Mouse (Mus musculus): ENCODE measurements around the gene Slc37a1.
"Not testable (repeated sequence)": the region's sequence is repeated elsewhere in the genome, so short reads cannot be mapped to it uniquely, and the experiment has no call there.

Slc37a1 gene

DNA sequence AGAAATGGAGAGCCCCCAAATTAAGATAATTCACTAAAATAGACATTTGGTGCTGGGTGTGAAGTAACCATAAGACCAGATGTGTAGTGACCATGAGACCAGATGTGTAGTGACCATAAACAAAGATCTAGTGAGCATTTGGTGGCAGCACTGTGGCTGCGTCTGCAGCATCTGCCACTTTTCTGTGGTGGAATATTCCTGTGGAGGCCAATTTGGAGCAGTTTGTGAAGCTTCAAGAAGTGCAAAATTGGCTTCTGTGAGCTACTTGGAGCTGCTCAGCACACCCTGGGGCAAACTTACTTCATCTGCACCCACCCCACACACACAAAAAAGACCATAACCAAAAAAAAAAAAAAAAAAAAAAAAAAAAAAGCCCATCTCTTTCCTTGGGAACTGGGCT, 18.6 kb upstream of the Slc37a1 start:
- DNase-seq (ENCODE audit: low read depth, low spot score): no peak

DNA sequence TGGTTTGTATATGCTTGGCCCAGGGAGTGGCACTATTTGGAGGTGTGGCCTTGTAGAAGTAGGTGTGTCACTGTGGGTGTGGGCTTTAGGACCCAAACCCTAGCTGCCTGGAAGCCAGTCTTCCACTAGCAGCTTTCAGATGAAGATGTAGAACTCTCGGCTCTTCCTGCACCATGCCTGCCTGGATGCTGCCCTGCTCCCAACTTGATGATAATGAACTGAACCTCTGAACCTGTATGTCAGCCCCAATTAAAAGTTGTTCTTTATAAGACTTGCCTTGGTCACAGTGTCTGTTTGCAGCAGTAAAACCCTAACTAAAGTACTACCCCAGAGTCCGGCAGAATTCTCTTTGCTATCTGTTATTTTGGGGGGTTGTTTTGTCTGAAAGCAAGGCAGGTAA, 16.8 kb upstream of the Slc37a1 start:
- no peak for DNase-seq (ENCODE audit: low read depth, low spot score)

DNA sequence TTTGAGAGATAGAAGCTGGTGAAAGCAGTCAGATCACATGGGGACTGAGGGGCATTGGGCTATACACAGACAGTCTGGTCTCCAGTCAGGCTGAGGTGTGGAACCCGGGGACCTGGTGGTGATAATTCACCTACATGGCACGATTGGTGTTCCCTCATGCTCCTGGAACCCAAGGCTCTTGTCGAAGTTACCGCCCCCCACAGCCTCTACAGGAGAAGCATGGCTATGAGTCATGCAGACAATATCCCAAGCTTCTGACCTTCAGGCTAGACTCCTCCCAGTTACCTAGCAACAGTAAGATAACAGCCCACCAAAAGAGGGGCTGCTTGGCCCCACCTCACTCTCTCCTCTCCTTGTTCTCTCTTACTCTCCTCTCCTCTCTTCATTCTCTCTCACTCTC, 16.3 kb upstream of the Slc37a1 start:
- no peak for DNase-seq (ENCODE audit: low read depth, low spot score)

DNA sequence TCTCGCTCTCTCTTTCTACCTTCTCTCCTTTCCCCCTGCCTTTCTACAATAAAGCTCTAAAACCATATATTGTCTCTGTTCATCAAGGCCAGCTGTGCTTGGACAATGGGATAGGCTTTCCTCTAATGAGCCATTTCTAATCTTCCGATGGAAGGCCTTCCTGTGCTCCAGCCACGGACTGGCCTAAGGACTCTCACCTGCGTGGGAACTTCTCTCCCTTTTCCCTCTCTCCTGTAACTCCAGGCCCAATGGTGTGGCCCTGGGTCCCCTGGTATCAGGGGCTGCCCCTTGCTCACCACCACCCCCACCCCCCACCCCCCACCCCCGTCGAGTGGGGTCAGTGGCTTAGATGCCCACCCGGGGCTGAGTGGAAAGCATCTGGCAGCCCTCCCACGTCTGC, 15.9 kb upstream of the Slc37a1 start:
- not testable (repeated sequence) for DNase-seq (ENCODE audit: low read depth, low spot score)

DNA sequence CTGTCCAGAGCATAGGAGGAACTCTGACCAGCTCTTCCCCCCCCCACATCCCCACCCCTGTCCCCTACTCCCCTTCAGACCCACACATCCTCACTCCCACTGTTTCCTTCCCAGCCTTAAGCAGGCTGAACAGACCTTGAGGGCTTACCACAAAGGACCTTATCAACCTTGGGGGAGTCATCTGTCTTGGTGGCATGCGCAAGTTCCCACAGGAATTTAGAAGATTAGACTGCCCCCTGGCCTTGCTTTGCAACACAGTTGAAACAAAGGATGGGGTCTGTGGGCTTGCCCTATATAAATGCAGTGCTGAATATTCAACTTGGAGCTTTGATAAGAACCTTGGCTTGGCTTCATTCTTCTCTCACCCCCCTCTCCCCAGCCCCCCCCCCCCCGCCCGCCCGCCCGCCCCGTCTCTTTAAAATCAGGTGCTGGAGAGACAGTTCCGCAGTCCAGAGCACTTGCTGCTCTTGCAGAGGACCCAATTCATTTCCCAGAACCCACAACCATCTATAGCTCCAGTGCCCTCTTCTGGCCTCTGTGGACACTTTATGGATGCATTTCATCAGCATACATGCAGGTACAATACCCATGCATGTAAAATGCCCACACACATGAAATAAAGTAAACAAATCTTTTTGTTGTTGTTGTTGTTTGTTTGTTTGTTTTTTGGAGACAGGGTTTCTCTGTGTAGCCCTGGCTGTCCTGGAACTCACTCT, 15.3 kb upstream of the Slc37a1 start:
- DNase-seq (ENCODE audit: low read depth, low spot score): no peak

DNA sequence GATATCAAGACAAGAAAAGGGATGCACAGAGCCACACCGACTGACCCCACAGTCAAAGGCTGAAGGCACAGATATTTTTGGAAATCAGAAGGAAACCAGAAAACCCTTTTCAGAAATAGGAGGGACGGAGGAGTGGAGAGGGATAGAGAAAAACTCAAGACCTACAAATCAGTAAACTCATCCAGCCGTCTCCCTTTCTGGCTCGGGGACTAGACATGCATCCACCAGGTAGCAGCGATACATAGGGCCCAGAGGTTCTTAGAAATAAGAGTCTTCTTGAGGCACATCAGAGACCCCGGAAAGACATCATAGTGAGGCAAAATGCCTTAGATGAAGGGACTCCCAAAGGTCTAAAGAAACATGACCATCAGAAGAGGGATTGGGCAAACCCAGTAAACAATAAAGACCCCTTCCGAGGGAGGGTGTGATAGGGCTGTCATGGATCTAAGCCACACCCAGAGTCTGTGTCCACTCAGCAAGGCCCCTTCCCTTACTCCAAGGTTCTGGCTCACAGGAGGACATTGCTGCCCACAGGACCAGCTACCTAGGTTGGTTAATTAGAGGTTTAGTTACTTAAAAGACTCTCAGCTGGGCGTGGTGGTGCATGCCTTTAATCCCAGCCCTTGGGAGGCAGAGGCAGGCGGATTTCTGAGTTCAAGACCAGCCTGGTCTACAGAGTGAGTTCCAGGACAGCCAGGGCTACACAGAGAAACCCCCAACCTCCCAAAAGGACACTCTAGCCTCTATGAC, 14.0 kb upstream of the Slc37a1 start:
- no peak for DNase-seq (ENCODE audit: low read depth, low spot score)

DNA sequence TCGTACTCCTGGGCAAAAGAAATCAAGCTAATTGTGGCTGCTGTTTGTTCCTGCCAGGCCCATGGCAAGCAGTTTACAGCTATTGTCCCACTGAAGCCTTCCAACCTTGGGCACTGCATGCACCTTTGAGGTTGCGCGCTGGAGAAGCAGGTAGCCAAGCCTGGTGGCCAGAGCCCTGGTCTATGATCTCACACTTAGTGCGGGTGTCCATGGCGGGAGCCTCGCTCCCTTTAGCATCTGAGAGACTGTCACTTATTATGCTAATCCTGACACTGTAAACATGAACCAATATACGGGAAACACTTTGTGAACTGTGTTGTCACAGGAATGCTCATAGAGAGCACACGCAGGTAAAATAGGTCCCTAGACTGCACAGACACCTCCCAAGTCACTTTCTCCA, 13.0 kb upstream of the Slc37a1 start:
- no peak for DNase-seq (ENCODE audit: low read depth, low spot score)

DNA sequence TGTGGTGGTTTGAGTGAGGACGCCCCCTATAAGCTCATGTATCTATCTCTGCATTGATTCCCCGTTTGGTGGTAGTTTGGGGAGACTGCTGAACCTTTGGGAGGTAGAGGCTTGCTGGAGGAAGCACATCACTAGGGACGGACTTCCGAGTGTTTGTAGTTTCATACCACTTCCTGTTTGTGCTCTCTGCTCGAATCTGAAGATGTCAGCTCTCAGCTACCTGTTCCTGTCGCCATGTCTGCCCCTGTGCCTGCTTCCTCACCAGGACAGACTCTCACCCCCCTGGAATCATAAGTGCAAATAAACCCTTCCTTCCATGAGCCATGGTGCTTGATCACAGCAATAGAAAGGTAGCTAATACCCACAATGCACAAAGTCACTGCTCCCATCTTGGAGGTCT, 11.4 kb upstream of the Slc37a1 start:
- DNase-seq (ENCODE audit: low read depth, low spot score): no peak

DNA sequence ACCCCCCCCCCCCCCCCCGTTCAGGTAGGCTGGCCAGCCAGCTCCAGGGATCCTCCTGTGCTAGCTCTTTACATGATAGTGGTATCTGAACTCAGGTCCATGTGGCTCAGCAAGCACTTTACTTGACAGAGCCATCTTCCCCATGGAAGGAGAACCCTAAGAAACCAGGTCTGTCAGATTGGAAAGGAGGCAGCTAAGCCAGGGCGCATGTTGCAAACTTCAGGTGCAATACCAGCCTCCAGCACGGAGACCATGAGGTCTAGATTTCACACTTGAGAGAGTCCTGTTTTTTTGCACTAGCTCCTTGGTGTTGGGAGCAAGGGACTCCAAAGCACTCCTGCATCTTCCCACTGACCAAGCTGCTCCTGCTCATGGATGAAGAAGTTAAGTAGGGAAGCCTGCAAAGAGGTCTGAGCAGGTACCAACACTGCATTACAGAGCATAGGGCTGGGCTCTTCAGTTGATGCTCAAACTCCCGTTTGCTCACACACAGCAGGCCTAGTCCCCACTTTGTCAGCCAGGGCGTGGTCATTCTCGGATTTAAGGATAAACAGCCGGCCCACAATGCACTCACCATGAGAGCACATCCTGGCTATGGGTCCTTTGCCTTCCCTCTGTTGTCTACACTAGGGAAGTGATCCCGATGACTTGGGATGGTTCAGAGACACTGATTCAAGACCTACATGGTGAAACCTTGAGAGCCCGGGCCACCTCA, 10.2 kb upstream of the Slc37a1 start:
- no peak for DNase-seq (ENCODE audit: low read depth, low spot score)

DNA sequence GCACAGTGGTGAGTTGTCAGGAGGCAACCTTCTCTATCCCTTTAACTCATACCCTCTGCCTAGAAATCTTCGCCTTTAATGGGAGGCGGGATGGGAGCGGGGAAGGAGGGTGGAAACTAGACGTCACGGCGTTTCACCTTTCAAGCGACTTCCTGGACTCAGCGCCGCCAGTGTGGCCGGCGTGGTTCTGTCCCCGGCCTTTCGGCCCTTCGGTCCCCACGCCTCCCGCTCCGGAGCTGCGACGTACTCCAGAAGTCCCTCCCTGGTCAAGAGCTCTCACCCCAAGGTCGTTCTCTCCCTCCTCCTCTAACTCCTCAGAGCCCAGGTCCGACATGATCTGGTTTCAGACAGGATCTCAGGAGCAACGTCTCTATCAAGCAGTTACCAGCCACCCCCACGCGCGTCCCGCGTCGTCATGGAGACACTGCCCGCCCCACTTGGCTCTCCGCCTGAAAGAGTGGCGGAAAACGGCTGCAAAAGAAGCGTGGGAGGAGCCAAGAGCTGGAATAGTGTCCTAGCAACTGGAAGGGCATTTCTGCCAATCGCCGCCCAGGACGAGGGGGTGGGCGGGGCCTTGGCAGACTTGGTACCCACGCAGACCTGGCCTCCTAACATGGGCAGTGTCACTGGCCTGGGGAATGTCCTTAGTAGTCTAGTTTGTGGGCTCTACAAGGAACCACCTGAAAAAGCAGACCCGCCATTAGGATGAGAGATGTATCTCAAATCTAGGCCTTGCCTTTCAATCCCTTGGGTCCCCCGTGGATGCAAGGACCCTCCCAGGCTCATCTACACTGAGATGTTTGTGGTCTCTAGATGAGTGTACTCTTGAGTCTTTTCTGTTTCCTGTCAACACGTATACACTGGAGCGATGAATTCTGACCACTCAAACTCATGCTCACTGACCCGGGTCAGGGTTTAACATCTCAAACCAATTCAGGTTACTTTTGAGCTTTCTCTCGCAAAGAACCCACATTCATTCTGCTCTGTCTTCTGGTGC, 9.4 kb upstream of the Slc37a1 start, which contains the start of gene Rsph1:
Gene Rsph1 (minus strand): TSS at position 462 of the 997 bp plus-strand sequence.
- DNase-seq (ENCODE audit: low read depth, low spot score): peak; percentile 24

DNA sequence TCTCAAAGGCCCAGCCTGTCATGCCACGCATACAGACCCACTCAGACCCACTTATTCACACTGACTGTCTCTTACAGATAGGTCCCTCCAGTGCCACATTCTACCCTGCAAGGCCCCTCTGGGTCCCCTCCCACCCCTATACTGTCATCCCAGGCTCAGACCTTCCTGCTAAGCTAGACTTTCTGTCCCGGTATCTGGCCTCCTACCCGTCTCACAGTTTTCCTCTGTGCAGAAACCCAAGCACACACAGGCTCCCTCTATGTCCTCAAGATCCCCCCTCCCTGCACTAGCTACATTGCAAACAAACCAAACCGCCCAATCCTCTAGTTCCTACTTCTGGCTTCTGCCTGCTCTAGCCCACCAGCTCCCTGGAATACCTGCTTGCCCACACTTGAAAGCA, 8.7 kb upstream of the Slc37a1 start:
- no peak for DNase-seq (ENCODE audit: low read depth, low spot score)

DNA sequence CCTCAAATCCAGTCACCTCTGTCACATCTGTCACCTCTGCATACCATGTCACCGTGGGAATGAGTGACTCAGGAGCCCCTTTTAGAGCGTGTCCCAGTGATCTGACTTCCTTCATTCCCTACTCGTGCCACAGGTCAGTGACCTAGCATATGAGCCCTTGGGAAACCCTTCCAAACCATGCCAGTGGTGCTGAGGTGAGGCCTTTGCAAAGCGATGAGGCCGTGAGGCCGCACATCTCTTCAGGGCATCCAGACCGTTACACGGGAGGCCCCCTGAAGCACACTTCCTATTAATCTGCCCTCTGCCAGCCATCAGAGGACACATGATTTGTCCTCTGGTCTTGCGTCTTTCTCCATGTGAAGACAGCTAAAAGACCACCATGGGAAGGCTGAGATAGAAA, 7.1 kb upstream of the Slc37a1 start:
- no peak for DNase-seq (ENCODE audit: low read depth, low spot score)

DNA sequence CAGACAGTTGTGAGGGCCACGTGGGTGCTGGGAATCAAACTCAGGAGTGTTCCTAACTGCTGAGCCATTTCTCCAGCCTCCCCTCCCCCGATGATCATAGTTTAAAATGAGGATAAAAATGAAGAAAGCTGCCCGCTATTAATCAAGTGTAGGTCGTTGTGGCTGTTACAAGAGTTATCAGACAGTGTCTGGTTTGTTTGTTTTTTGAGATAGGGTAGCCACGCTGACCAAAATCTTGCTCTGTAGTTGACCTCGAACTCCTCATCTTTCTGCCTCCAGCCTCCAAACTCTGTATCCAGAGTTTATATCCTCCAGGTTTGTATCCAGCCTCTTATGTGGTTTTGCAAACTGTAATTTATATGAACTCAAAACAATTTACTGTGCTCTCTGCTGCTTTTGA, 6.3 kb upstream of the Slc37a1 start:
- no peak for DNase-seq (ENCODE audit: low read depth, low spot score)

DNA sequence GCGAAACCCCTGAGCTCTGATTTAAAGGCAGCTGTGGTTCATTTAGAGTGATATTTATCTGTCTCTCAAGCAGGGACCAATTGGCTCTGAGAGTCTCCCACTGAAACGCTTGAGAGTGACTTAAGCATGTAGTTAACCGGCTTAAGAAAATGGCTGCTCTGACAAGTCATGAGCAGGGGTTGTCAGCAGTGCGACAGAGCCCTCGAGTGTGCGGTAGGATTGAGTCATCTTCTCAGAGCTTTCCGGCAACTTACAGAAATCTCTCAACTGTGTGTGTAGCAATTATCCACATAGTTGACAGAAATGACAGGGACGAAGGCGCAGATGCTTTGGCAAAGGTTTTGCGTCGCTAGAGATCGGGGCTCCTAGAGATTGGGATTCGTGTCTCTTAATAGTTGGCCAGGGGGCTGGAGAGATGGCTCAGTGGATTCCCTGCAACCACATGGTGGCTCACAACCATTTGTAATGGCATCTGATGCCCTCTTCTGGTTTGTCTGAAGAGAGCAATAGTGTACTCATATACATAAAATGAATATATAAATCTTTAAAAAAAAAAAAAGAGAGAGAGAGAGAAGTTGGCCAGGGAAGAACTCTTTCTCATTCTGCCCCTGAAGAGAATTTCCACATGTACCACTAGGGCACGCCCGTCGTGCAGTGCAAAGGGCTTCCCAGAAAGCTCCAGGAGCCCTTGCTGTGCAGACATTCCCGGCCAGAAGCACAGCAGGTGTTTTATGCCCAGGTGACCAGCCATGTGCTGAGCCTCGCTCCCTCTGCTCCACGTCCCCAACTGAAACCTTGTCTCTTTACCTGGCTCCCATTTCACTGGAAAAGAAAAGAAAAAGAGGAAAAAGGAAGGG, 4.5 kb upstream of the Slc37a1 start:
- DNase-seq (ENCODE audit: low read depth, low spot score): peak; percentile 19

DNA sequence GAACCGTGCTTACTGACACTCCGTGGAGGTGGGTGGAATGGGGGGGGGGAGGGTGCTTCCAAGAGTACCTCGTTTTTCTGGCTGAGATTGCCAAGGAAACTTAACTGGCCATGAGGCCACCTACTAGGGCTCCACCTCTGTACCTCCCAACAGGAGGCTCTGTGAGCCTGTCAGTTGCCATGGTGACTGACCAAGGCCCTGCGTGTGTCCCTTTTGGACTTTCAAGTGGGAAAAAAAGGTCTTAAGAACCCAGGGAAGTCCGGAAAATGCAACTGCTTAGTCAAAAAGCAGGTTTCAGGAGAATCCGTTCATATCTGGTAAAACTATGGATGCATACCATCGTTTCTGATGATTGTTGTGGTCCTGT, 3.9 kb upstream of the Slc37a1 start:
- no peak for DNase-seq (ENCODE audit: low read depth, low spot score)

DNA sequence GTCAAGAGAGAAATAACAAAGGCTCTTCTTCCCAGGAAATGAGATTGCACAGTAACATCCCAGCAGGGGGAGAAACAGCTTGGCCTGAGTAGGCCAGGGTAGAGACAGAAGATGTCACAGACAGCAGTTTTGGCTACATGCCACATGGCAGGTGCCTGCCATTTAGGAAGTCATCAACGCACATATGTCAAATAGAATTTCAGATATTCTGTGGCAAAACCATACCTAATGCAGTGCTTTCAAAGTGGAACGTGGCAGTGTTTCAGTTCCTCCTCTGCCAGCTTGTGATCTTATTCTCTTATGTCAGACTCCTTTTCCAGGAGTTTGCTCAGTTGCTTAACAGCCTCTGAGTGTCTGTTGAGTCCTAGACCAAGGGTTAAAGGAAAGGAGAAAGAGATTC, 725 bp upstream of the Slc37a1 start:
- DNase-seq (ENCODE audit: low read depth, low spot score): peak; percentile 61

DNA sequence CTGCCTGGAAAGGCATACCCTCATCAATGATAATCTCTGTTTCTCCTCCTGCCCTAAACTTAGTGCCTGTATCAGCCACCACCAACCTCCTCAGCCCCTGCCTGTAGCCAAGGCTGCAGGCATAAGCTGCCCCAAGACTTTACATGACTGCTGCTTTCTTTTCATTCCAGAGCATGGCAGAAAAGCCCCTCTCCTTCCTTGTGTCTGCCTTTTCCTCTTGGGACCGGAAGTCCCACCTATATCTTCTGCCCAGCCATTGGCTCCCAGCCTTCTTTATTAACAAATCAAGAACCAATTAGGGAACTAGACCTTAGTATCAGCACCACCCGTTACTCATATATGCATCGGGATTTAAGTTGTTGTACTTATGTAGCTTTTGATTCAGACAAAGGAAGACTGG, 624 bp downstream of the Slc37a1 start:
- DNase-seq (ENCODE audit: low read depth, low spot score): peak; percentile 88

DNA sequence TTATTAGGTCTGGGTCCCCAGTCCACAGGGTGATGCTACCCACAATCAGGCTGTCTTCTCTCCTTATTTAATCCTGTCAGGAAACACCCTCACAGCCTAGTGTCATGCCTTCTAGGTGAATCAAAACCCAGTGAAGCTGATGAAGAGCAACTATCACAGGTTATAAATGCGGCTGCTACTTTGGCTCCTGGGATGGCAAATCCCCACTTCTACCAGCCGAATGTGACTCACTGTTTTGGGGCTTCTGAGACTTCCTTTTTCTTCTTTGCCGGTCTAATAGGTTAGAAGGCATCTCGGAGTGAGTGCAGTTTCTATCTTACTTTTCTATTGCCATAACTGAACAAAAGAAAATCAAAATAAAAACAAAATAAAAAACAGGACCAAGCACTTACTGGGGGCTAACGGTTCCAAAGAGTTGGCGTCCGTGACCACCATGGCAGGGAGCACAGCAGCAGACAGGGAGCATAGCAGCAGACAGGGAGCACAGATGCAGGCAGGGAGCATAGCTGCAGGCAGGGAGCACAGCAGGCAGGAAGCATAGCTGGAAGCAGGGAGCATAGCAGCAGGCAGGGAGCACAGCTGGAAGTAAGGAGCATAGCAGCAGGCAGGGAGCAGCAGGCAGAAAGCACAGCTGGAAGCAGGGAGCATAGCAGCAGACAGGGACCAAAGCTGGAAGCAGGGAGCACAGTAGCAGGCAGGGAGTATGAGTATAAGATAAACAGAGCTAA, 2.6 kb downstream of the Slc37a1 start:
- DNase-seq (ENCODE audit: low read depth, low spot score): peak; percentile 55

DNA sequence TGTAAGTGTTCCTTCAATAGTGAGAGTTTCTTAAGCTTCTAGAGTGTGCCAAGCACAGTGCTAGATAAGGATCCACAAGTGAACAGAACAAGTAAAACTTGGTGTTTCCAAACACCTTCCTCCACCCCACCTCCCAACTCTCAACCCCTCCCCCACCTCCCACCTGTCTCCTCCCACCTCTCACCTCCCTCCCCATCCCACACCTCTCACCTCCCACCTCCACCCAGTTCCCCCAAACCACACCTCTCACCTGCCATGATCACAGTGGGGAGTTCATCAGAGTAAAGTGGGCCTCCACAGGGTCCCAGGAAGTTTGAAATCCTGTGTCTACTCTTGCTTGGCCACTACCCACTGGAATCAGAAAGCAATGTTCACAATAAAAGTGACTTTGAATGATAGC, 3.7 kb downstream of the Slc37a1 start:
- DNase-seq (ENCODE audit: low read depth, low spot score): no peak

DNA sequence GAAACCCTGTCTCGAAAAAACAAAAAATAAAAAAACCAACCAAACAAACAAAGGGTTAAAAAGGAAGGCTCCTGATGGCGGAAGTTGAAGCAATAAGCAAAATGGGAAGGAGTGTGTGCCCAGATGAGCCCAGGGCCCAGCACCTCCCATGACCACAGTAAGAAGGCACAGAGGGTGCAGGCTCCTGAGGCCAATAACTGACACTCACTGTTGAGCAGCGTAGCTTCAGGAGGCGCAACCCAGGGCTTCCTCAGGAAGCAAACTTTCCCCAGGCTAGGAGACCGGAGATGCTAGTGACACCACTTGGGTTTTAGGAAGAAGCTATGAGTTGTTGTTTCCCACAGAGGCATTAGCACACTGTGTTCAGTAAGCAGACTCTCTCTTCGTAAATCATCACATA, 4.3 kb downstream of the Slc37a1 start:
- no peak for DNase-seq (ENCODE audit: low read depth, low spot score)

Measured in A20 (cell line).